Comparison of ENCODE assay signal across 12 mouse cellular contexts in the genomic region with DNA sequence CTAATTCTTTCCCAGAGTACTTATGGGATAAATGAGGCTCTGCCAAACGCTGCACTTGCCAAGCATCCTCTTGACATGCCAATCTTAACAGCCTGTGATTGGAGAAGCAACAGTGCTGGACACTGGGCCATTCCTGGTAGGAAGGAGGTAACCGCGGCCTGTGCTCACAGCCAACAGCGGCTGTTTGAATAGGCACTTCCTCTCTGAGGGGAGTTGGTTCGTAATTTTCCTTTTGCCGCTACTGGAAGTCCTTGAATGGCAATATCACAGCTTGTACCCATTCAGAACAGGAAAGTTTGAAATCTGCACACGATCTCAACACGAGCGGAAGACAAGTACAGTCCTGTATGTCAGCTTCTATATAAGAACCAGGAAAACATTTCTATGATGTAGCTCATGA.
DNase-seq lines count a peak whose midpoint lies in the region; ATAC-seq and TF ChIP-seq lines count a peak whose summit lies in the region.
"Had no signal": no experiment of that assay in that cellular context is flagged by ENCODE, and none has a peak within 500 bp of the region (broad histone marks: within the 10 kb centered on the region; RNA-seq: fewer than 3 reads in every experiment).

No protein-coding gene starts in this region.

- H3K4me2 ChIP-seq in embryonic facial prominence, embryonic 14.5 days (ENCODE audit: low read depth, low read length) = no peak overlapping the region
- H3K4me2 ChIP-seq in limb, embryonic 14.5 days (replicated peaks; ENCODE audit: low read depth, low read length, severe bottlenecking) = no peak overlapping the region
- H3K4me2 ChIP-seq in heart, postnatal 0 days (ENCODE audit: low read depth, low read length) = no peak overlapping the region
- H3K4me2 ChIP-seq: liver, embryonic 11.5 days; midbrain, embryonic 13.5 days had no signal

- H3K4me3 ChIP-seq in embryonic facial prominence, embryonic 14.5 days (ENCODE audit: low read depth, low read length) = no peak overlapping the region
- no peak overlapping the region for H3K4me3 ChIP-seq in embryonic facial prominence, embryonic 10.5 days
- H3K4me3 ChIP-seq in limb, embryonic 14.5 days (replicated peaks; ENCODE audit: low read length) = no peak overlapping the region
- H3K4me3 ChIP-seq in limb, embryonic 10.5 days = no peak overlapping the region
- H3K4me3 ChIP-seq in heart, postnatal 0 days (ENCODE audit: low read depth, low read length) = no peak overlapping the region
- H3K4me3 ChIP-seq: midbrain, embryonic 13.5 days had no signal

- H3K27me3 ChIP-seq in embryonic facial prominence, embryonic 14.5 days (replicated peaks; ENCODE audit: control insufficient read depth, insufficient read depth, low read length) = no peaks in the 10 kb centered on the region
- no peaks in the 10 kb centered on the region for H3K27me3 ChIP-seq in embryonic facial prominence, embryonic 10.5 days (replicated peaks; ENCODE audit: low read depth, poor library complexity, severe bottlenecking)
- H3K27me3 ChIP-seq in limb, embryonic 14.5 days (ENCODE audit: control insufficient read depth, insufficient read depth, low read length) = no peaks in the 10 kb centered on the region
- H3K27me3 ChIP-seq in limb, embryonic 10.5 days (ENCODE audit: low read depth, poor library complexity, severe bottlenecking) = no peaks in the 10 kb centered on the region
- H3K27me3 ChIP-seq in heart, postnatal 0 days (ENCODE audit: control insufficient read depth, insufficient read depth, low read length) = no peaks in the 10 kb centered on the region

- 70% methylated on average over 9 of the region's 9 CpGs for WGBS in embryonic facial prominence, embryonic 14.5 days
- 87% methylated on average over 9 of the region's 9 CpGs for WGBS in embryonic facial prominence, embryonic 10.5 days
- WGBS in limb, embryonic 14.5 days = 77% methylated on average over 9 of the region's 9 CpGs
- 84% methylated on average over 9 of the region's 9 CpGs for WGBS in limb, embryonic 10.5 days
- 17% methylated on average over 9 of the region's 9 CpGs for WGBS in heart, postnatal 0 days

- H3K4me1 ChIP-seq in embryonic facial prominence, embryonic 14.5 days (ENCODE audit: control insufficient read depth, insufficient read depth, low read length) = peaks cover 13% of the 10 kb centered on the region
- peaks cover 17% of the 10 kb centered on the region for H3K4me1 ChIP-seq in embryonic facial prominence, embryonic 10.5 days
- no peaks in the 10 kb centered on the region for H3K4me1 ChIP-seq in limb, embryonic 14.5 days (ENCODE audit: control insufficient read depth, insufficient read depth, low read length)
- H3K4me1 ChIP-seq in limb, embryonic 10.5 days = peaks cover 5% of the 10 kb centered on the region
- peaks cover 32% of the 10 kb centered on the region for H3K4me1 ChIP-seq in heart, postnatal 0 days (ENCODE audit: control insufficient read depth, insufficient read depth)
- H3K4me1 ChIP-seq: midbrain, embryonic 13.5 days had no signal

- no peaks in the 10 kb centered on the region for H3K9me3 ChIP-seq in embryonic facial prominence, embryonic 14.5 days (ENCODE audit: control insufficient read depth, low read length)
- H3K9me3 ChIP-seq in embryonic facial prominence, embryonic 10.5 days = no peaks in the 10 kb centered on the region
- no peaks in the 10 kb centered on the region for H3K9me3 ChIP-seq in limb, embryonic 14.5 days (ENCODE audit: control insufficient read depth, low read length)
- H3K9me3 ChIP-seq in limb, embryonic 10.5 days (replicated peaks) = no peaks in the 10 kb centered on the region
- H3K9me3 ChIP-seq in heart, postnatal 0 days (replicated peaks; ENCODE audit: control insufficient read depth, low read length) = no peaks in the 10 kb centered on the region
- H3K9me3 ChIP-seq: midbrain, embryonic 13.5 days had no signal

- no peaks in the 10 kb centered on the region for H3K36me3 ChIP-seq in embryonic facial prominence, embryonic 14.5 days (ENCODE audit: control insufficient read depth, insufficient read depth, low read length)
- no peaks in the 10 kb centered on the region for H3K36me3 ChIP-seq in embryonic facial prominence, embryonic 10.5 days (replicated peaks)
- no peaks in the 10 kb centered on the region for H3K36me3 ChIP-seq in limb, embryonic 14.5 days (ENCODE audit: control insufficient read depth, insufficient read depth, low read length)
- no peaks in the 10 kb centered on the region for H3K36me3 ChIP-seq in limb, embryonic 10.5 days
- H3K36me3 ChIP-seq in heart, postnatal 0 days (replicated peaks; ENCODE audit: control insufficient read depth, insufficient read depth, low read length) = no peaks in the 10 kb centered on the region
- H3K36me3 ChIP-seq: midbrain, embryonic 13.5 days had no signal

- TF ChIP-seq CTCF in heart, postnatal 0 days (IDR thresholded peaks at IDR 0.05; ENCODE audit: low read depth) = no peak

- DNase-seq in embryonic facial prominence, embryonic 14.5 days (ENCODE audit: low spot score) = peak; percentile 29
- DNase-seq in embryonic facial prominence, embryonic 10.5 days (ENCODE audit: low spot score) = no peak
- peak; percentile 12 for DNase-seq in limb, embryonic 14.5 days (ENCODE audit: low spot score)
- no peak for DNase-seq in limb, embryonic 10.5 days (ENCODE audit: low spot score)
- peak; percentile 82 for DNase-seq in heart, postnatal 0 days (ENCODE audit: low spot score)
- peak; percentile 72 for DNase-seq in lung, postnatal 25 days (ENCODE audit: low spot score)
- DNase-seq in embryo, embryonic 10 days (ENCODE audit: low spot score) = no peak
- DNase-seq: kidney, adult 11 months; thymus, postnatal 36 days had no signal

- no peak for TF ChIP-seq POLR2A in limb, embryonic 14.5 days (IDR thresholded peaks at IDR 0.05; ENCODE audit: borderline replicate concordance, extremely low read depth, insufficient read depth, insufficient read length)

- no peak overlapping the region for H3K9ac ChIP-seq in embryonic facial prominence, embryonic 14.5 days (ENCODE audit: low read depth, low read length)
- H3K9ac ChIP-seq in limb, embryonic 14.5 days (ENCODE audit: low read depth, low read length, severe bottlenecking) = no peak overlapping the region
- H3K9ac ChIP-seq in heart, postnatal 0 days (replicated peaks; ENCODE audit: low read depth, low read length) = no peak overlapping the region
- H3K9ac ChIP-seq: midbrain, embryonic 13.5 days had no signal

- no peak for ATAC-seq in embryonic facial prominence, embryonic 14.5 days (ENCODE audit: low read depth)
- ATAC-seq in limb, embryonic 14.5 days (ENCODE audit: low FRiP score, low read depth) = no peak
- peak; percentile 92 for ATAC-seq in heart, postnatal 0 days (ENCODE audit: insufficient read depth, low read depth)
- no peak for ATAC-seq in granulocyte monocyte progenitor cell, adult 5-6 weeks (replicated peaks; ENCODE audit: poor library complexity, severe bottlenecking)
- ATAC-seq: midbrain, embryonic 13.5 days had no signal

- H3K27ac ChIP-seq in embryonic facial prominence, embryonic 14.5 days (replicated peaks; ENCODE audit: low read depth, low read length) = no peak overlapping the region
- H3K27ac ChIP-seq in embryonic facial prominence, embryonic 10.5 days (replicated peaks) = no peak overlapping the region
- H3K27ac ChIP-seq in limb, embryonic 14.5 days (replicated peaks; ENCODE audit: low read depth, low read length) = no peak overlapping the region
- no peak overlapping the region for H3K27ac ChIP-seq in limb, embryonic 10.5 days
- peak overlapping the region; percentile 61 for H3K27ac ChIP-seq in heart, postnatal 0 days (ENCODE audit: low read depth)
- H3K27ac ChIP-seq: midbrain, embryonic 13.5 days had no signal

- peak; percentile 35; the same call in 1 of the 2 replicates for TF ChIP-seq EP300 in heart, postnatal 0 days (IDR thresholded peaks at IDR 0.05; ENCODE audit: low read depth)

Comparison
In these comparisons a context has a peak if more than half of its experiments do, and no peak if none do; other contexts are left out.
1. DNase-seq: peak in embryonic facial prominence, embryonic 14.5 days (single experiment), limb, embryonic 14.5 days (single experiment), heart, postnatal 0 days (single experiment) and lung, postnatal 25 days (single experiment); none in embryonic facial prominence, embryonic 10.5 days (single experiment), limb, embryonic 10.5 days (single experiment) and embryo, embryonic 10 days (single experiment).